Mouse (Mus musculus) right cerebral cortex, postnatal 10 days (tissue): ENCODE data around the gene Flnb.

ENCODE experiments used
- DNase-seq, 2 experiments: peaks; one replicate each; pipeline ENCODE4 v3.0.0; 2021; ENCODE audit warnings: low spot score in 2 of 2

Gene Flnb

GRCm38 (mm10) chr14:7992158-7992557, 174.4 kb downstream of the Flnb start:
- DNase-seq, result no peak

- DNase-seq, result peak in 1 of 2 experiments; percentile 56
Observed at GRCm38 (mm10) chr14:7994271-7994767, 176.6 kb downstream of the Flnb start, which contains the start of gene Dnase1l3. TSS of gene Dnase1l3 (minus strand) at chr14:7994573.

GRCm38 (mm10) chr14:7997255-7997696, 179.5 kb downstream of the Flnb start:
- peak; percentile 89 to 93 for DNase-seq

- no peak for DNase-seq
Observed at GRCm38 (mm10) chr14:7999030-7999429, 181.3 kb downstream of the Flnb start.

GRCm38 (mm10) chr14:7999435-7999834, 181.7 kb downstream of the Flnb start:
- DNase-seq, result no peak

GRCm38 (mm10) chr14:8000247-8000646, 182.5 kb downstream of the Flnb start:
- DNase-seq, result no peak
